Mouse (Mus musculus) thymus, adult 2 months (tissue): ENCODE measurements around the gene Tapt1. TPM values are rescaled to one million over a fixed set of nuclear protein-coding genes. Genes with fewer than 3 reads are reported as not detected.

ENCODE experiments used
- DNase-seq: peaks from one replicate; pipeline ENCODE4 v3.0.0; 2021
- H3K27ac ChIP-seq: fragments of 200-500 bp; 2 replicates; pipeline ENCODE4 v1.5.1; 2012; ENCODE audit warnings: low read length, control low read depth; ENCODE audit not compliant: control insufficient read depth, insufficient read depth
- H3K27me3 ChIP-seq: fragments of 200-500 bp; 2 replicates; pipeline ENCODE4 v1.6.1; 2012; ENCODE audit warnings: mild to moderate bottlenecking, low read length, moderate library complexity, mixed read lengths; ENCODE audit not compliant: control insufficient read depth, insufficient read depth
- H3K36me3 ChIP-seq: fragments of 200-500 bp; 2 replicates; pipeline ENCODE4 v1.6.1; 2012; ENCODE audit warnings: mild to moderate bottlenecking, low read length, moderate library complexity; ENCODE audit not compliant: control insufficient read depth, insufficient read depth
- H3K4me1 ChIP-seq: fragments of 200-500 bp; replicated peaks from 2 replicates; pipeline ENCODE4 v1.6.1; 2012; ENCODE audit warnings: low read length; ENCODE audit not compliant: control insufficient read depth, insufficient read depth
- H3K4me3 ChIP-seq: fragments of 200-500 bp; 2 replicates; pipeline ENCODE4 v1.5.1; 2012; ENCODE audit warnings: mild to moderate bottlenecking, low read length, control low read depth, moderate library complexity; ENCODE audit not compliant: control insufficient read depth, insufficient read depth
- CTCF ChIP-seq: fragments of 200-500 bp; IDR thresholded peaks from 2 replicates; pipeline ENCODE4 v1.5.1; 2012; ENCODE audit warnings: mild to moderate bottlenecking, control low read depth, low read length, moderate library complexity, borderline replicate concordance; ENCODE audit not compliant: control insufficient read depth, poor library complexity, insufficient read depth; ENCODE audit errors: extremely low read depth
- POLR2A ChIP-seq: fragments of 200-500 bp; IDR thresholded peaks from 2 replicates; pipeline ENCODE4 v1.6.1; 2012; ENCODE audit warnings: mild to moderate bottlenecking, low read length, control low read depth, moderate library complexity; ENCODE audit not compliant: control insufficient read depth, poor library complexity, insufficient read depth; ENCODE audit errors: extremely low read depth
- WGBS: fragments of 180-500 bp; shearing (Covaris S2); methylation state at CpG from one replicate; pipeline ENCODE4 v1.1.7; 2018; 5-methylcytosine and 5-hydroxymethylcytosine counted together
- polyA plus RNA-seq: library from polyadenylated mRNA; depleted of rRNA; stranded (reverse); fragments of >200 nt; gene quantifications from 2 replicates; pipeline ENCODE4 v1.2.3, GENCODE M21; 2012

The Tapt1 gene
- polyA plus RNA-seq, 1 experiment = 242 TPM

DNA sequence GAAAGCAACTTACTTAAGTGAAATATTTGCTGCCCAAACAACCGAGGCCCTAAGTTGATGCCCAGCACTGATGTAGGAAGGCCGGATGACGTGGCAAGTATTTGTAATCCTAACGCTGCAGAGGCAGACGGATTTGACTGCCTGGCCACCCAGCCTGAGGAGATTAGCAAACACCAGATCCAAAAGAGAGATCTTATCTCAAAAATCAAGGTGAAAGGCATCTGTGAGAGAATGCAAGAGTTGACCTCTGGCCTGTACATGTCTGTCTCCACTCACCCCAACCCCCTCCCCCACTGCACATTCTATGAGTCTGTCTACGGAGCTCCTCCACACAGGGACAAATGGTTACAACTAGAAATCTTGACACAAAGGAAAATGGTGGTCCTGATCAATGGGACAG, 22.9 kb upstream of the Tapt1 start:
- TF ChIP-seq CTCF = no peak
- TF ChIP-seq POLR2A = no peak
- DNase-seq = no peak
- no peak overlapping the region for H3K27ac ChIP-seq
- H3K4me3 ChIP-seq = no peak overlapping the region
- H3K4me1 ChIP-seq = no peaks in the 10 kb centered on the region
- no peaks in the 10 kb centered on the region for H3K27me3 ChIP-seq
- H3K36me3 ChIP-seq = no peaks in the 10 kb centered on the region
- WGBS = 96% methylated on average over 6 of the region's 6 CpGs

DNA sequence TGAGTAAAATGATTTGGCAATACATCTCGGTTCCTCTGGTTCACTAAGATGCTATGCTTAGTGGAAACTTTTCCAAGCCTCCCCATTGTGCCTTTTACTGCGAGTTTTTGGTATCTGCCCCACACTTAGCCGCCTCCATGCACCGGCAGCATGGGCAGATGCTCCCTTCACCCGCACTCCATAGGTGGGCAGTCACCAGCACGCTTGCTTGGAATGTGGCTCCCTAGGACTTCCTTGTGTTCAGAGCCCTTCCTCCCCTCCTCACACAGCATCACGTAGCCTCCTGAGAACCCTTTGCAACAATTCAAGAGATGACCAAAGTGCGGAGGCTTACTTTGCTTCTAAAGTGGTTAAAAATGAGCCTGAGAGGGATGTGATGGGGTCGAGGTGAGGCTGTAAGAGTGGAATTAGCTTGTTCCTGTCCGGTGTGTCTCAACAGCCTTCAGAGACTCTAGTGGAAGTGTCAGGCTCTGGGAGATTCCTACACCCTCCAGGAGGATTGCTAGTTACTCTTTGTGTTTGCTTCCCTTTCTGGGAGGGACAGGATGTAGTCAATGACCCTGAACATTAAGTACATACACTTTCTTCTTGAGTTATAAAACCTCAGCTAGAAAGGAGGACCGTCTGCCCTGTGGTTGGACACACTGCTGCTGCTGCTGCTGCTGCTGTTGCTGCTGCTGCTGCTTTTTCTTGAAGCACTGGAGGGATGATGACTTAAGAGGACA, 20.2 kb upstream of the Tapt1 start:
- DNase-seq = no peak
- Histone ChIP-seq H3K27me3 (no peaks in the 10 kb centered on the region), H3K4me1 (no peaks in the 10 kb centered on the region), H3K27ac (no peak overlapping the region), H3K4me3 (no peak overlapping the region), H3K36me3 (no peaks in the 10 kb centered on the region)
- WGBS = 79% methylated on average over 11 of the region's 11 CpGs
- TF ChIP-seq POLR2A (no peak), CTCF (no peak)

DNA sequence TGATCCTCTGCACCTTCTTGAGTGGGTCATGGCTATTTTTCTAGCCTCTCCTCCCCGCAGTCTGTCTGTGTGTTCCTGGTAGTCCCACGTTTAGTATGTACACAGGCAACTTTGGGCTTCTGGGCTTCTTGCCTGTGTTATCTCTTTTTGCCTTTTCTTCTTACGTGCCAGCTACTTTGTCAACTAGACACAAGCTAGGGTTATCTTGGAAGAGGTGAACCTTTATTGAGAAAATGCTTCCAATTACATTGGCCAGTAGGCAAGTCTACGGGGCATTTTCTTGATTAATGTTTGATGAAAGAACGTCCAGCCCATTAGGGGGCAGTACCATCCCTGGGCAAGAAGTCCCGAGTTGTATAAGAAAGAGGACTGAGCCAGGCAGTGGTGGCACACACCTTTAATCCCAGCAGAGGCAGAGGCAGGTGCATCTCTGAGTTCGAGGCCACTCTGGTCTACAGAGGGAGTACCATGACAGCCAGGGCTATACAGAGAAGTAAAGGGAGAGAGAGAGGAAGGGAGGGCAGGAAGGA, 18.5 kb upstream of the Tapt1 start:
- Histone ChIP-seq H3K36me3 (no peaks in the 10 kb centered on the region), H3K4me3 (no peak overlapping the region), H3K27ac (no peak overlapping the region), H3K4me1 (no peaks in the 10 kb centered on the region), H3K27me3 (no peaks in the 10 kb centered on the region)
- WGBS = 70% methylated on average over 7 of the region's 7 CpGs
- no peak for DNase-seq
- TF ChIP-seq CTCF = no peak
- no peak for TF ChIP-seq POLR2A

DNA sequence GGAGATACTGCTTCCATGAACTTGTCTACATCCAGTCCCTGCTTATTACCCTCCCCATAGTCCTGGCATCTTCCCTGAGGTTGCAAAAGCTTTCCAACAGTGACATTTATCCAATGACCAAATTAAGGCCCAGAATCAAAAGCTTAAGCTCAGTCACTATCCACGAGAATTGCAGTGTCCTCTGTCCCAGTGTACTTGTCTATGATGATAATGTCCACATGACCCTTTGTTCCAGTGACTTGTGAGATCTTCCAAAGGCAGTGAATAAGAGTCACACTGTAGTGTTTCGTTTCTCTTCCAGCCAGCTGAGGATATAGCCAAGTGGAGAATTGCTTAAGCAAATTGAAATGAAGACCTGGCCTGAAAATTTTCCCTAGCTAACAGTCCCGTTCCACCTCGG, 16.4 kb upstream of the Tapt1 start:
- 92% methylated on average over 4 of the region's 4 CpGs for WGBS
- TF ChIP-seq CTCF = no peak
- no peak for TF ChIP-seq POLR2A
- Histone ChIP-seq H3K27ac (no peak overlapping the region), H3K36me3 (no peaks in the 10 kb centered on the region), H3K4me1 (peaks cover 12% of the 10 kb centered on the region), H3K4me3 (no peak overlapping the region), H3K27me3 (no peaks in the 10 kb centered on the region)
- DNase-seq = no peak

DNA sequence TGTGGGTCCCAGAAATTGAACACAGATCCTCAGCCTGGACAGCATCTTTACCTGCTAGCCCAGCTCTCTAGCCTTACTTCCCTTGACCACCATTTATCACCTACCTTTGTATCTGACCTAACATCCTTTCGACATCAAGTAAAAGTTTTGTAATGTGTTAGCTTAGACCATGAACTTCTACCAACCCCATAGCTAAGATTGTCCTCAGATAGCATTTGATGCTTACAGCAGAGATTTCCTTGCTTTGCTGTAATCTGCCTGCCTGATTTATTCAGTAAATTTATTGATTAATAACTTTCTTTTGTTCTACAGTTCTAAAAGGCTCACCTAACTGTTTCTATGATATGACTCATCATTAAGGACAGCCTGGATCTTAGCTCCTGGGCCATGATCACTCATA, 15.3 kb upstream of the Tapt1 start:
- 96% methylated on average over 1 of the region's 1 CpGs for WGBS
- no peak overlapping the region for H3K4me3 ChIP-seq
- no peak for DNase-seq
- peaks cover 13% of the 10 kb centered on the region for H3K4me1 ChIP-seq
- H3K27me3 ChIP-seq = no peaks in the 10 kb centered on the region
- H3K27ac ChIP-seq = no peak overlapping the region
- H3K36me3 ChIP-seq = no peaks in the 10 kb centered on the region
- TF ChIP-seq POLR2A (no peak), CTCF (no peak)

DNA sequence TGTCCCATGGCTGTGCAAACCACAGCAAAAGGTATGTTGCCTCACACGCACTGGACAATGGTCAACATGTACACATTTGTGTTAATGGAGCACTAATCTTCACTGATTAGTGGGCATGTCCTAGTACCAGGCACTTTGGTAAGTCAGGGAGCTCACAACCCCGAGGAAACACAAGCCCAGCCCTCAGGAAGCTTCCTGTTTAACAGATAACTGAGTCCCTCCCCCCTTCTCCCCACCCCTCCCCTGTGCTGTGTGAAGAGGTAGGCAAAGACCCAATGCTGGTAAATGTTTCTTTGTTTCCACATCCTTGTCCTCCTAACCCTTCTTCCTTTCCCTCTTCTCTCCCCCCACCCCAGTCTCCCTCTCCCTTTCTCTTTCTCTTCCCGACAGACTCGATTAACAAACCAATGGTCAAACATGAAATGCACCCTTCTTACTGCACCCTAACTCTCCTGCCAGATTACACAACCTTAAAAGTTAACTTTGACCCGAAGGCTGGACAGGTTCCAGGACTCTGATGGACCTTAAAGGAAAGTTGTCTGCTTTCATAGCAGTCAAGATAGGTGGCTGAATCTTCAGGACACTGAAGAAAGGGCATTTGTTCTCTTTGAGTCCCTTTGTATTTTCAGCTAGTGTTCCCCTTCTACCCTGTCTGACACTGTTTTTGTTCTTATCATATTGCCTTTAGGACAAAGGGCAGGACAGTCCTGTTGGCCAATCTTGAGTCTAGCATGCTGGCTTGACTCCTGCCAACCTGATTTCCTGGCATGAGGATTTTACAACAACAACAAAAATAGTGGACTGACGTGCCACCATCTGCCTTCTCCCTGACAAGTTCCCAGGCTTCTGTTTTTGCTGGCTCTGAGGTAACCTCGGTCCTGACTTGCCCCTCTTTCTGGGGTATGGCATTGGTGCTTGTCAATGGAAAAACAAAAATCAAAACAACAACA, 13.0 kb upstream of the Tapt1 start:
- H3K4me1 ChIP-seq = peaks cover 13% of the 10 kb centered on the region
- TF ChIP-seq POLR2A = no peak
- TF ChIP-seq CTCF = no peak
- no peaks in the 10 kb centered on the region for H3K36me3 ChIP-seq
- H3K27ac ChIP-seq = no peak overlapping the region
- no peak overlapping the region for H3K4me3 ChIP-seq
- H3K27me3 ChIP-seq = no peaks in the 10 kb centered on the region
- DNase-seq = no peak
- WGBS = 56% methylated on average over 7 of the region's 7 CpGs
